Mouse (Mus musculus) midbrain, embryonic 10.5 days (tissue): ENCODE results near the gene Fnbp1l. TPM values are rescaled to one million over a fixed set of nuclear protein-coding genes. Genes with fewer than 3 reads are reported as not detected.

ENCODE experiments used
- DNase-seq: peaks from one replicate; pipeline ENCODE4 v3.0.0-alpha.2; 2017; ENCODE audit warnings: low spot score
- H3K27ac ChIP-seq: fragments of 300-500 bp; sonication (generic); replicated peaks from 2 replicates; pipeline ENCODE4 v1.5.1; 2016; ENCODE audit warnings: mild to moderate bottlenecking
- H3K27me3 ChIP-seq: fragments of 300-500 bp; sonication (generic); 2 replicates; pipeline ENCODE4 v1.6.1; 2016; ENCODE audit warnings: low read depth, mild to moderate bottlenecking; ENCODE audit not compliant: poor library complexity, severe bottlenecking
- H3K36me3 ChIP-seq: fragments of 300-500 bp; sonication (generic); 2 replicates; pipeline ENCODE4 v1.6.1; 2016; ENCODE audit warnings: mild to moderate bottlenecking, moderate library complexity
- H3K4me1 ChIP-seq: fragments of 300-500 bp; sonication (generic); 2 replicates; pipeline ENCODE4 v1.6.1; 2016
- H3K4me3 ChIP-seq: fragments of 300-500 bp; sonication (generic); 2 replicates; pipeline ENCODE4 v1.5.1; 2016; ENCODE audit warnings: mild to moderate bottlenecking, moderate library complexity
- H3K9me3 ChIP-seq: fragments of 300-500 bp; sonication (generic); replicated peaks from 2 replicates; pipeline ENCODE4 v1.6.1; 2016; ENCODE audit warnings: mild to moderate bottlenecking
- WGBS: fragments of 180-500 bp; shearing (Covaris S2); methylation state at CpG from one replicate; pipeline ENCODE4 v1.1.7; 2016; 5-methylcytosine and 5-hydroxymethylcytosine counted together
- microRNA-seq: library from miRNA; unstranded; fragments of <30 nt; microRNA quantifications from one replicate; pipeline ENCODE4, GENCODE M21; 2017
- polyA plus RNA-seq: library from polyadenylated mRNA; unstranded; fragments of >200 nt; fragmentation: Nextera tagmentation; extraction: Ambion mirVana; gene quantifications from 2 replicates; pipeline ENCODE4 v1.2.1, GENCODE M21; 2016

Gene Fnbp1l
- polyA plus RNA-seq, 1 experiment from 2014 or later, result 50.5 TPM

- WGBS, result 90% methylated on average over 7 of the region's 7 CpGs
- Histone ChIP-seq H3K9me3 (no peaks in the 10 kb centered on the region), H3K4me3 (no peak overlapping the region), H3K36me3 (no peaks in the 10 kb centered on the region), H3K4me1 (peaks cover 39% of the 10 kb centered on the region), H3K27ac (no peak overlapping the region), H3K27me3 (no peaks in the 10 kb centered on the region)
- no peak for DNase-seq
These were observed 121.0 kb downstream of the Fnbp1l start for GRCm38 (mm10) chr3:122498528-122498927.

- H3K36me3 ChIP-seq, result no peaks in the 10 kb centered on the region
- H3K4me3 ChIP-seq, result no peak overlapping the region
- no peaks in the 10 kb centered on the region for H3K9me3 ChIP-seq
- H3K4me1 ChIP-seq, result peaks cover 45% of the 10 kb centered on the region
- WGBS, result 92% methylated on average over 6 of the region's 6 CpGs
- H3K27ac ChIP-seq, result no peak overlapping the region
- no peak for DNase-seq
- no peaks in the 10 kb centered on the region for H3K27me3 ChIP-seq
These were observed 121.6 kb downstream of the Fnbp1l start for GRCm38 (mm10) chr3:122497871-122498270.

GRCm38 (mm10) chr3:122494764-122495163 is 124.8 kb downstream of the Fnbp1l start:
- Histone ChIP-seq H3K9me3 (no peaks in the 10 kb centered on the region), H3K27me3 (no peaks in the 10 kb centered on the region), H3K27ac (no peak overlapping the region), H3K36me3 (no peaks in the 10 kb centered on the region), H3K4me1 (peaks cover 49% of the 10 kb centered on the region), H3K4me3 (no peak overlapping the region)
- no peak for DNase-seq
- 93% methylated on average over 6 of the region's 6 CpGs for WGBS

GRCm38 (mm10) chr3:122492872-122493615 is 126.5 kb downstream of the Fnbp1l start:
- 70% methylated on average over 21 of the region's 21 CpGs for WGBS
- DNase-seq, result no peak

GRCm38 (mm10) chr3:122492006-122492405 is 127.5 kb downstream of the Fnbp1l start:
- H3K4me3 ChIP-seq, result no peak overlapping the region
- H3K27me3 ChIP-seq, result no peaks in the 10 kb centered on the region
- H3K4me1 ChIP-seq, result peaks cover 58% of the 10 kb centered on the region
- 89% methylated on average over 3 of the region's 3 CpGs for WGBS
- no peaks in the 10 kb centered on the region for H3K9me3 ChIP-seq
- no peak for DNase-seq
- no peaks in the 10 kb centered on the region for H3K36me3 ChIP-seq
- H3K27ac ChIP-seq, result no peak overlapping the region; the same call in 1 of the 2 replicates

More at GRCm38 (mm10) chr3:122492872-122493615, 126.5 kb downstream of the Fnbp1l start:
- Histone ChIP-seq H3K27ac (no peak overlapping the region), H3K9me3 (no peaks in the 10 kb centered on the region), H3K4me1 (peaks cover 55% of the 10 kb centered on the region), H3K4me3 (no peak overlapping the region), H3K36me3 (no peaks in the 10 kb centered on the region), H3K27me3 (no peaks in the 10 kb centered on the region)

GRCm38 (mm10) chr3:122490574-122490973 is 128.9 kb downstream of the Fnbp1l start:
- Histone ChIP-seq H3K4me3 (no peak overlapping the region), H3K27me3 (no peaks in the 10 kb centered on the region), H3K4me1 (peaks cover 56% of the 10 kb centered on the region), H3K9me3 (no peaks in the 10 kb centered on the region), H3K36me3 (no peaks in the 10 kb centered on the region), H3K27ac (no peak overlapping the region)
- WGBS, result 83% methylated on average over 6 of the region's 6 CpGs
- no peak for DNase-seq

Small RNA genes lying within 50 kb of the gene (microRNA-seq; reads per million reads assigned to microRNA genes)
- gene Mir7657, result not detected

Other genes starting within 250 kb of the Fnbp1l start
- 3.5 and 3.6 TPM in 2 replicates for gene Pde5a, start 109.2 kb upstream of the Fnbp1l start, polyA plus RNA-seq